Mouse (Mus musculus) kidney, embryonic 15.5 days (tissue): ENCODE results near the gene Sdf4. TPM values are rescaled to one million over a fixed set of nuclear protein-coding genes. Genes with fewer than 3 reads are reported as not detected.

Experiments used
- ATAC-seq: fragments of 200-750 bp; cut with Nextera tagmentation; replicated peaks from 2 replicates; pipeline ENCODE4 v1.8.0; 2017; ENCODE audit warnings: moderate TSS enrichment; ENCODE audit not compliant: low FRiP score
- H3K27ac ChIP-seq: fragments of 300-500 bp; sonication (generic); 2 replicates; pipeline ENCODE4 v1.5.1; 2015; ENCODE audit warnings: mild to moderate bottlenecking, inconsistent platforms
- H3K27me3 ChIP-seq: fragments of 300-500 bp; sonication (generic); 2 replicates; pipeline ENCODE4 v1.6.1; 2015; ENCODE audit warnings: inconsistent platforms
- H3K36me3 ChIP-seq: fragments of 300-500 bp; sonication (generic); 2 replicates; pipeline ENCODE4 v1.6.1; 2015; ENCODE audit warnings: inconsistent platforms
- H3K4me1 ChIP-seq: fragments of 300-500 bp; sonication (generic); 2 replicates; pipeline ENCODE4 v1.6.1; 2015; ENCODE audit warnings: inconsistent platforms
- H3K4me2 ChIP-seq: fragments of 300-500 bp; sonication (generic); 2 replicates; pipeline ENCODE4 v1.6.1; 2015; ENCODE audit warnings: moderate library complexity, mild to moderate bottlenecking, inconsistent platforms
- H3K4me3 ChIP-seq: fragments of 300-500 bp; sonication (generic); replicated peaks from 2 replicates; pipeline ENCODE4 v1.5.1; 2015; ENCODE audit warnings: mild to moderate bottlenecking, inconsistent platforms
- H3K9ac ChIP-seq: fragments of 300-500 bp; sonication (generic); 2 replicates; pipeline ENCODE4 v1.6.1; 2015; ENCODE audit warnings: mild to moderate bottlenecking, inconsistent platforms
- H3K9me3 ChIP-seq: fragments of 300-500 bp; sonication (generic); replicated peaks from 2 replicates; pipeline ENCODE4 v1.6.1; 2016; ENCODE audit warnings: inconsistent platforms
- WGBS: fragments of 180-500 bp; shearing (Covaris S2); methylation state at CpG from one replicate; pipeline ENCODE4 v1.1.7; 2015; ENCODE audit warnings: mixed read lengths; 5-methylcytosine and 5-hydroxymethylcytosine counted together
- microRNA counts: library from miRNA; unstranded; fragments of <30 nt; microRNA quantifications from one replicate; lab custom pipeline; 2016
- microRNA-seq: library from miRNA; unstranded; fragments of <30 nt; microRNA quantifications from one replicate; pipeline ENCODE4, GENCODE M21; 2016
- polyA plus RNA-seq: library from polyadenylated mRNA; unstranded; fragments of >200 nt; fragmentation: Nextera tagmentation; extraction: Ambion mirVana; gene quantifications from 2 replicates; pipeline ENCODE4 v1.2.1, GENCODE M21; 2015

Gene Sdf4
- polyA plus RNA-seq, 1 experiment from 2014 or later, result 161 TPM

DNA sequence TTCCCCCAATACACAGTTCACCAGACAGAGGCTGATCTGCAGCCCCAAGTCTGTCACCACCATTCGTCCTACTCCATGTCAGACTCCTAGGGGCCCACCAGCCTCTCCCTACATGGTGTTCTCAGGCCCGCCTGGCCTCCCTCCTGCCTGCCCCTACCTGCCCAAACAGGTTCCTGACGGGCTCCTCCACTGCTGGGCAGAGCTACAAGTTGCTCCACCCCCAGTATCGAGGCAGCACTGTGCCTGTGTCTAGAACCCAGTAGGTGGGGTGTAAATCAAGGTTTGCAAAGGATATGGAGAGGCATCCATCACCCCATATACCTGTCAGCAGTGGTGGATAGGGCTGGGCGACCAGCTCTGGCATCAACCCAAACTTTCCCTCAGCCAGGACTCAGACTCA is 66.6 kb downstream of the Sdf4 start, which contains the start of gene Ttll10:
TSS of gene Ttll10 (minus strand) at position 154 of the 400 bp plus-strand sequence.
- H3K9ac ChIP-seq, result peak within 1 kb of the TSS; percentile 50
- H3K9me3 ChIP-seq, result no peaks in the 10 kb centered on the region
- WGBS, result 25% methylated on average over 5 of the region's 5 CpGs
- peak within 1 kb of the TSS; percentile 37 for H3K4me3 ChIP-seq
- H3K4me2 ChIP-seq, result peak within 1 kb of the TSS; percentile 50
- peak within 1 kb of the TSS; percentile 93 for H3K27ac ChIP-seq
- H3K27me3 ChIP-seq, result no peaks in the 10 kb centered on the region
- peaks cover 32% of the 10 kb centered on the region for H3K4me1 ChIP-seq
- no peaks in the 10 kb centered on the region for H3K36me3 ChIP-seq
- peak; percentile 75 for ATAC-seq

DNA sequence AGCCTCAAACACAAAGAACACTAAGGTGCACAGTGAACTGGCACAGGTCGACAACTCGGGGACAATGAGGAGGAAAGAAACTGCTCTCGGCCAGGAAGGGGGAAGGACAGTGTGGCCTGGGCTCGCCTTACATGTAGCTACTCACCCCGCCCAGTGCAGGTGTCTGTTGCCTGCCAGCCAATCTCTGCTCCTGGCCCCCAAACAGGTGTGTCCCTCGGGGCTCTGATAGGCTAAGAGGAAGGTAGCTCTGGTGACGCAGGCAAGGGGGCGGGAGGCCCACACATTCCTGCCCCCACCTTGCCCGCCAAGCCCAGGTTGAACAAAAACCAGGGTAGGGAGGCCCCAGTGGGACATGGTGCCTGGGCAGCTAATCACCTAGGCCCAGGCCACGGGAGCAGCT is 67.0 kb downstream of the Sdf4 start:
- 16% methylated on average over 10 of the region's 10 CpGs for WGBS
- ATAC-seq, result peak; percentile 96

More for the DNA sequence above, 67.0 kb downstream of the Sdf4 start:
- H3K4me2 ChIP-seq, result peak overlapping the region; percentile 50
- no peaks in the 10 kb centered on the region for H3K9me3 ChIP-seq
- H3K27me3 ChIP-seq, result no peaks in the 10 kb centered on the region
- peak overlapping the region; percentile 37 for H3K4me3 ChIP-seq
- no peaks in the 10 kb centered on the region for H3K36me3 ChIP-seq
- H3K9ac ChIP-seq, result peak overlapping the region; percentile 50
- H3K27ac ChIP-seq, result peak overlapping the region; percentile 93
- H3K4me1 ChIP-seq, result peaks cover 32% of the 10 kb centered on the region

MicroRNA genes within 50 kb of the gene (microRNA counts, 519-probe panel; counts per million panel counts)
- microRNA mmu-miR-200a (lab: Ali Mortazavi, UCI), result 2,994 counts per million, percentile 78 among the panel's probes with 10 or more counts
- microRNA mmu-miR-200b (lab: Ali Mortazavi, UCI), result 3,539 counts per million, percentile 91 among the panel's probes with 10 or more counts
- 3,894 counts per million, percentile 95 among the panel's probes with 10 or more counts for microRNA mmu-miR-429 (lab: Ali Mortazavi, UCI)

Small RNAs within 50 kb of the gene (microRNA-seq; reads per million reads assigned to microRNA genes)
- gene Mir200a (853 reads per million, percentile 78 among the genes with 10 or more reads in this experiment), gene Mir200b (4,974 reads per million, percentile 93 among the genes with 10 or more reads in this experiment), gene Mir429 (16,527 reads per million, percentile 97 among the genes with 10 or more reads in this experiment)

Other genes starting within 250 kb of the Sdf4 start
- gene Atad3a, start 231.8 kb upstream of the Sdf4 start, polyA plus RNA-seq, result 115 and 124 TPM in 2 replicates
- gene Vwa1, start 218.2 kb upstream of the Sdf4 start, polyA plus RNA-seq, result 5.6 and 7.7 TPM in 2 replicates
- 0.42 and 0.47 TPM in 2 replicates for gene Tmem88b, start 207.0 kb upstream of the Sdf4 start, polyA plus RNA-seq
- gene Ankrd65, start 202.4 kb upstream of the Sdf4 start, polyA plus RNA-seq, result 0.19 and 0.34 TPM in 2 replicates
- gene Mrpl20, start 190.0 kb upstream of the Sdf4 start, polyA plus RNA-seq, result 217 and 226 TPM in 2 replicates
- 158 and 173 TPM in 2 replicates for gene Ccnl2, start 180.4 kb upstream of the Sdf4 start, polyA plus RNA-seq
- 149 and 158 TPM in 2 replicates for gene Aurkaip1, start 161.6 kb upstream of the Sdf4 start, polyA plus RNA-seq
- 90.7 and 106 TPM in 2 replicates for gene Mxra8, start 153.2 kb upstream of the Sdf4 start, polyA plus RNA-seq
- gene Dvl1, start 145.5 kb upstream of the Sdf4 start, polyA plus RNA-seq, result 5.2 and 5.3 TPM in 2 replicates
- 0.18 and 0.19 TPM in 2 replicates for gene Tas1r3, start 129.5 kb upstream of the Sdf4 start, polyA plus RNA-seq
- 13.0 and 15.2 TPM in 2 replicates for gene Cptp, start 123.4 kb upstream of the Sdf4 start, polyA plus RNA-seq
- gene Ints11, start 123.3 kb upstream of the Sdf4 start, polyA plus RNA-seq, result 72.5 and 78.0 TPM in 2 replicates
- gene Pusl1, start 101.1 kb upstream of the Sdf4 start, polyA plus RNA-seq, result 47.7 and 52.1 TPM in 2 replicates
- gene Acap3, start 101.0 kb upstream of the Sdf4 start, polyA plus RNA-seq, result 17.3 and 18.7 TPM in 2 replicates
- 110 and 113 TPM in 2 replicates for gene Ube2j2, start 49.0 kb upstream of the Sdf4 start, polyA plus RNA-seq
- gene C1qtnf12, start 30.6 kb upstream of the Sdf4 start, polyA plus RNA-seq, result 118 and 121 TPM in 2 replicates
- gene B3galt6, start 223 bp upstream of the Sdf4 start, polyA plus RNA-seq, result 17.5 and 18.1 TPM in 2 replicates
- gene Tnfrsf4, start 21.0 kb downstream of the Sdf4 start, polyA plus RNA-seq, result 0.72 and 0.78 TPM in 2 replicates
- 1.7 and 2.4 TPM in 2 replicates for gene Tnfrsf18, start 33.3 kb downstream of the Sdf4 start, polyA plus RNA-seq
- 7.8 TPM in 2 replicates for gene Ttll10, start 66.5 kb downstream of the Sdf4 start, polyA plus RNA-seq
- gene 9430015G10Rik, start 117.1 kb downstream of the Sdf4 start, polyA plus RNA-seq, result 39.4 and 42.8 TPM in 2 replicates
- gene Rnf223, start 137.6 kb downstream of the Sdf4 start, polyA plus RNA-seq, result 0.14 and 0.34 TPM in 2 replicates
- gene Agrn, start 204.6 kb downstream of the Sdf4 start, polyA plus RNA-seq, result 83.9 and 96.4 TPM in 2 replicates
- gene Isg15, start 207.9 kb downstream of the Sdf4 start, polyA plus RNA-seq, result 2.4 and 2.5 TPM in 2 replicates
- gene AW011738, start 210.4 kb downstream of the Sdf4 start, polyA plus RNA-seq, result 7.6 and 7.8 TPM in 2 replicates
- gene Perm1, start 223.0 kb downstream of the Sdf4 start, polyA plus RNA-seq, result 0.84 and 1.0 TPM in 2 replicates
- gene Plekhn1, start 242.0 kb downstream of the Sdf4 start, polyA plus RNA-seq, result 19.1 and 21.4 TPM in 2 replicates
- gene Noc2l, start 243.1 kb downstream of the Sdf4 start, polyA plus RNA-seq, result 85.8 and 90.3 TPM in 2 replicates